Mouse (Mus musculus): ENCODE results near the gene Fibcd1. TPM values are rescaled to one million over a fixed set of nuclear protein-coding genes. Genes with fewer than 3 reads are reported as not detected.
A peak's percentile ranks its signal among the peaks of the same experiment; 100 is the strongest.

Fibcd1 gene
- polyA plus RNA-seq, 1 experiment, result 4.9 TPM

DNA sequence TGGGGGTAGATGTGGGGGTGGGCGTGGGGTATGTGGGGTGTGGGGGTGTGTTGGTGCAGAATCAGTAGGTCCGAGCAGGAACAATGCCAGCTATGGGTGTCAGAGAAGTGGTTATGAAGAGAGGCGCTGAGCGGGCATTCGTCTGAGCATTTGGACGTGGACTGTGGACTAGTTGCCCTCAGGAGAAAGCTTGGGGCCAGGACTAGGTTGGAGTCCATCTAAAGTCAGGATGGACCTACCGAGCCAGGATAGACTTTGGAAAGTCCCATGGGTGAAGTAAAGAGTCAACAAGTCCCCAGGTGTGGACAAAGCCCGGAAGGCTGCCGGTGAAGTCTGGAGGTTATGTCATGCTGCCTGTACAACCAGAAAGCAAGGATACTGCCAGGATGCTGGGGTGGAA lies 19.1 kb upstream of the Fibcd1 start:
- TF ChIP-seq POLR2A (IDR thresholded peaks at IDR 0.05; ENCODE audit: extremely low read depth, insufficient read depth, low read length) (no peak), CTCF (IDR thresholded peaks at IDR 0.05; ENCODE audit: extremely low read depth, insufficient read depth, low read length) (no peak)
- Histone ChIP-seq H3K4me3 (ENCODE audit: insufficient read depth, low read length) (no peak overlapping the region), H3K27ac (ENCODE audit: insufficient read depth, low read length) (no peak overlapping the region), H3K4me1 (ENCODE audit: control insufficient read depth, insufficient read depth, low read length) (0 out of 2 replicates have a peak, but pooled peaks cover 1% of the 10 kb centered on the region)

DNA sequence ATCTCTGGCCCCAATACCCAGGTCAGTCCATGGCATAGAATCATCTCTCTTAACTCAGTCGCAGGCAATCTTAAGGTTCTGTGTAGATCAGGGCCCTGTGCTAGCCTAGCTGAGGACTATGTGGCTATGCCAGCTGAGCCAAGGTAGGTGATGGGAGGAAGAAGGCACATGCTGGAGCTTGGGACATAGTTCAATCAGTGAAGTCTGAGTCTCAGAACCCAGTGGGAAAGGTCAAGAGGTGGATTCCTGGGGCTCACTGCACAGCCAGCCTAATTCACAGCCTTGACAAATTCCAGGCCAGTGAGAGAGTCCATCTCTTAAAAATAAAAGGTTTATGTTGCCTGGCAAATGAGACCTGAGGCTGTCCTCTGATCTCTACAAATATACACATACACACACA lies 18.0 kb upstream of the Fibcd1 start:
- H3K4me1 ChIP-seq (ENCODE audit: control insufficient read depth, insufficient read depth, low read length), result 0 out of 2 replicates have a peak, but pooled peaks cover 1% of the 10 kb centered on the region
- no peak overlapping the region for H3K27ac ChIP-seq (ENCODE audit: insufficient read depth, low read length)
- H3K4me3 ChIP-seq (ENCODE audit: insufficient read depth, low read length), result no peak overlapping the region
- TF ChIP-seq POLR2A (IDR thresholded peaks at IDR 0.05; ENCODE audit: extremely low read depth, insufficient read depth, low read length) (no peak), CTCF (IDR thresholded peaks at IDR 0.05; ENCODE audit: extremely low read depth, insufficient read depth, low read length) (no peak)

DNA sequence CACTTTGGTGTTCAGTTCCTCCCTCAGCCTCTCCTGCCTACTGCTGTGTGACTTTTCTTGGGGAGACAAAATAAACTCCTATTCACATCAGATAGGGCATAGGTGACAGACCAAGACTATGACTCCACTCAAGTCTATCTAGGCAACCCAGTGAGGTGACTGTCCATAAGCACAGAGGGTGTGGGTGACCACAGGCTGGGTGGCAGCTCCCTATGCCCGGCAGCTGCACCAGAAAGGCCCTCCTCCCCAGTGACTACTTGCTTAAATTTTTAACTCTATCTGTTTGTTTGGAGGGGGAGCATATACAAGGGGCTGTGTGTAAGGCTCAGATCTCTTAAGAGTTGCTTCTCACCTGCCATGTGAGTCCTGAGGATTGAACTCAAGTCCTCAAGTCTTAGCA lies 17.1 kb upstream of the Fibcd1 start:
- Histone ChIP-seq H3K4me1 (ENCODE audit: control insufficient read depth, insufficient read depth, low read length) (0 out of 2 replicates have a peak, but pooled peaks cover 1% of the 10 kb centered on the region), H3K27ac (ENCODE audit: insufficient read depth, low read length) (no peak overlapping the region), H3K4me3 (ENCODE audit: insufficient read depth, low read length) (no peak overlapping the region)
- no peak for TF ChIP-seq POLR2A (IDR thresholded peaks at IDR 0.05; ENCODE audit: extremely low read depth, insufficient read depth, low read length)
- TF ChIP-seq CTCF (IDR thresholded peaks at IDR 0.05; ENCODE audit: extremely low read depth, insufficient read depth, low read length), result no peak

DNA sequence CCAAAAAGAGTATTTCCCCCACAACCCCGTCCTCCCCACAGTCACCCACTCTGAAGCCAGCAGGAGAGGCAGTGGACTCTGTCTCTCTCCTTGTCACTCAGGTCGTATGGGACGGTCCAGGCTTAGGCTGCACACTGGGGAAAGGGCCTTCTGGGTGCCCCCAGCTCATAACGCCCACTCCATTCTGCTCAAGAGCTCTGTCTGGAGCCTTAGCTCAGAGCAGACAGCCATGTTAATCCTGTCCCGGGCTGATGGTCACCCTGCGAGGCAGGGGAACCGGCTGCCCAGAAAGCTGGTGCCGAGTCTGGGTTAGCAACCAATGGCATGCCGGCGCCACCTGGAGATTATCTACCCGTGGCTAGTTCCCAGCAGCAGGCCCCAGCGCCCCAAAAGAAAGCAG lies 12.7 kb upstream of the Fibcd1 start:
- no peak overlapping the region for H3K4me3 ChIP-seq (ENCODE audit: insufficient read depth, low read length)
- 0 out of 2 replicates have a peak, but pooled peaks cover 1% of the 10 kb centered on the region for H3K4me1 ChIP-seq (ENCODE audit: control insufficient read depth, insufficient read depth, low read length)
- TF ChIP-seq POLR2A (IDR thresholded peaks at IDR 0.05; ENCODE audit: extremely low read depth, insufficient read depth, low read length) (no peak), CTCF (IDR thresholded peaks at IDR 0.05; ENCODE audit: extremely low read depth, insufficient read depth, low read length) (no peak)
- H3K27ac ChIP-seq (ENCODE audit: insufficient read depth, low read length), result no peak overlapping the region

DNA sequence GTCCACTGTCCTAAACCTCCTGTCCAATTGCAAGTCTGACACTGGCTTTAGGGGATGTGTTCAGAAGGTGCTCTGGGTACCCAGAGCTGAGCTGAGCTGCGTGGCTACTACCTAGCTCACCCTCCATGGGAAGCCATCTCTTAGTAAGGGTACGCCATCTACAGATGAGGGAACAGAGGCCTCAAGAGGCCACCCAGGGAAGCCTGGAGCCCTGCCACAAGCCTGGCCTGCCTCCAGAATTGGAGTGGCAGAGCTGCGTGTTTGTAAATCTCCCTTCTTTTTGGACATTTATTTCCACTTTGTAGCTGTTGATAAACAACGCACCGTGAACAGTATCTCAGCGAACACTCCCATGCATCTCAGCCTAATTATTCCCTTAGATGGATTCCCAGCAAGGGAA lies 11.4 kb upstream of the Fibcd1 start:
- no peak for TF ChIP-seq POLR2A (IDR thresholded peaks at IDR 0.05; ENCODE audit: extremely low read depth, insufficient read depth, low read length)
- TF ChIP-seq CTCF (IDR thresholded peaks at IDR 0.05; ENCODE audit: extremely low read depth, insufficient read depth, low read length), result no peak
- Histone ChIP-seq H3K27ac (ENCODE audit: insufficient read depth, low read length) (no peak overlapping the region), H3K4me1 (ENCODE audit: control insufficient read depth, insufficient read depth, low read length) (0 out of 2 replicates have a peak, but pooled peaks cover under 1% of the 10 kb centered on the region), H3K4me3 (ENCODE audit: insufficient read depth, low read length) (no peak overlapping the region)

DNA sequence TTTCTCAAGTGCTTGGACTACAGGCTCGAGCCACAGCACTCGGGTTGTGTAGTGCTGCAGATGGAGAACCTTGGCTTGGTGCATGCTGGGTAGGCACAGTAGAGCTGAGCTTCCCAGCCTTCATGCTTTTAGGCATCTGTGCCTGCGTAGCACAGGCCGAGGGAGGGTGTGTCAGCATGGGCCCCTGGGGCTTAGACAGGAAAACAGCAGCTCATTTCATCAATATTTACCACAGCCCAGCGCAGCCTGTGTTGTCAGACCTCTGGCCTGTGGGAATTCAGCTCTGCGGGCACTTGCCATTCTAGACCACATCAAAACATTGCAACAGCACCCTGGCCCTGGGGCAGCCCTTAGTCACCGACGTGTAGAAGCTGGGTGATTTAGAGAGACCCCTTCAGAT lies 10.2 kb upstream of the Fibcd1 start:
- TF ChIP-seq CTCF (IDR thresholded peaks at IDR 0.05; ENCODE audit: extremely low read depth, insufficient read depth, low read length), result no peak
- TF ChIP-seq POLR2A (IDR thresholded peaks at IDR 0.05; ENCODE audit: extremely low read depth, insufficient read depth, low read length), result no peak
- Histone ChIP-seq H3K4me3 (ENCODE audit: insufficient read depth, low read length) (no peak overlapping the region), H3K27ac (ENCODE audit: insufficient read depth, low read length) (no peak overlapping the region), H3K4me1 (ENCODE audit: control insufficient read depth, insufficient read depth, low read length) (no peaks in the 10 kb centered on the region)

DNA sequence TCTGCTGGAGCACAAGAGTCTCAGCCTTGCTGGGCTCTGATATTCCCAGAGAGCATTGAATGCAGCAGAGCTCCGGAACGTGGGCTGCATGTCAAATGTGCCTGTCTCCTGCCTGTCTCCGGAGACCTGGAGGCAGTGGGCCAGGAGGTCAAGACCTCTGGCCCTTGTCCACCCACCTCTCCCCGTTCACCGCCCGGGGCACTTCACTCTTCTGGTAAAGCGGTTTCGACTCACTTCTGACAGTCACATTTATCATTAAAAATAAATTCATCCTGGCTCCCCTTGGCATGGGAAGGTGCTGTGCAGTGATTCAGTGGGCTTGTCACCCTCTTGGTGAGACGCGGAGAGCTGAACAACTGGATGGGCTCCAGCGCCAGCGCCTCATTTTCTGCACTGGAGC lies 4.3 kb upstream of the Fibcd1 start:
- H3K4me3 ChIP-seq (ENCODE audit: insufficient read depth, low read length), result no peak overlapping the region
- TF ChIP-seq CTCF (IDR thresholded peaks at IDR 0.05; ENCODE audit: extremely low read depth, insufficient read depth, low read length) (no peak), POLR2A (IDR thresholded peaks at IDR 0.05; ENCODE audit: extremely low read depth, insufficient read depth, low read length) (no peak)
- no peaks in the 10 kb centered on the region for H3K4me1 ChIP-seq (ENCODE audit: control insufficient read depth, insufficient read depth, low read length)
- no peak overlapping the region for H3K27ac ChIP-seq (ENCODE audit: insufficient read depth, low read length)

DNA sequence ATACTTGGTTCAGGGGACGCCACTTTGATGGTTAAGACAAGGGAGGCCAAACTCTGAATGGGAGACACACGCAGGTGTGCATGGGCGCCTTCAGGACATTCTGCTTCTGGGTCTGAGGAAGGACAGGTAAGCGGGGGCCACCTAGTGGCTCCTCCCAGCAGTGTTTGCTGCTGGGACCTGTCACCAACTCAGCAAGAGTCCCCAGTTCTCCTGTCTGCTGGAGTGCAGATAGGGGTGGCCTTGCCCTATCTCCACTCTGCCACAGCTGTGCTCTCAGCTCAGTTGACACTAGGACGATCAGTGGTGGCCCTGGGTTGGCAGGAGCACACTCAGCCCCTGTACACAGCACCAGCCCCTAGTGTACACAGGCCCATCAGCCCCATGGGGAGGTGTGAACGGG lies 2.1 kb upstream of the Fibcd1 start:
- H3K4me3 ChIP-seq (ENCODE audit: insufficient read depth, low read length), result no peak overlapping the region
- no peak overlapping the region for H3K27ac ChIP-seq (ENCODE audit: insufficient read depth, low read length)
- no peaks in the 10 kb centered on the region for H3K4me1 ChIP-seq (ENCODE audit: control insufficient read depth, insufficient read depth, low read length)
- TF ChIP-seq CTCF (IDR thresholded peaks at IDR 0.05; ENCODE audit: extremely low read depth, insufficient read depth, low read length) (peak; percentile 42), POLR2A (IDR thresholded peaks at IDR 0.05; ENCODE audit: extremely low read depth, insufficient read depth, low read length) (no peak)

DNA sequence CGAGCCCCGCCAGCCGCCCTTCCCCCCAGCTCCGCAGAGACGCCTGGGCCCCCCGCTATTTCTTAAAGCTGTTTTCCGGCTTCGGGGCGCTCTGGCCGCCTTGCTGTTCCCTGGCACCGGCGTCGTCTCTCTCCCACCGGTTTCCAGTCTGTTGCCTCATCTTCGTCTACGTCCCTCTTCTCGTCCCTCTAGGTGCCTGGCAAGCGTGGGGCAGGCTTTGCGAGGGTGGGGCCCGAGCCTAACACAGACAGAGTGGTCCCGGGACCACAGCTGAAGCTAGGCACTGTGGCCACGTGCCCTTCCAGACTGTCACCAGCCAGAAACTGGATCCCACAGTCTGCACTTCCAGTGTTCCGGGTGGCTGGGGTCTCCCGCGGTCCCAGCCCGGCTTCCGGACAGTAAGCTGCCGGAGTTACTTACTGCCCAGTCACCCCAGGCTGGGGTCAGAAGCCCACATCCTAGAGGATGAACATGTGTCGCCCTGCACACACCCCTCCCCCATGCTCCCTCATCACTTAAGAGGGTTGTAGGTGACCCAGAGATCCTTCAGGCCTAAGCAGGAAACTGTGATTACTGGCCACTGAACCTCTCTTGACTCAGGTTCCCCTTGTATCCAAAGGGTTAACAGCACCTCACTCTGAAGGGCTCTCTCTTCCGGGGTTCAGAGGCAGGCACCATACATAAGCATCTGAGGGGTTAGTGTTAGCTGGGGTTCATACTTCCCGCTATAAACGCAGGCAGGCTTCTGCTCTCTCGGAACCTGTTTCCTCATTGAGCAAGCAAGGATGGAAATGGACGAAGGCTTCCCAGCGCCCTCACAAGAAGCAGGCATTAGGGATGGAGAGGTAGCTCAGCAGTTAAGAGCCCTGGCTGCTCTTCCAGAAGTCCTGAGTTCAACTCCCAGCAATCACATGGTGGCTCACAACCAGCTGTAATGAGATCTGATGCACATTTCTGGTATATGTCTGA lies 1.2 kb upstream of the Fibcd1 start:
- TF ChIP-seq CTCF (IDR thresholded peaks at IDR 0.05; ENCODE audit: extremely low read depth, insufficient read depth, low read length) (no peak), POLR2A (IDR thresholded peaks at IDR 0.05; ENCODE audit: extremely low read depth, insufficient read depth, low read length) (no peak)
- Histone ChIP-seq H3K4me3 (ENCODE audit: insufficient read depth, low read length) (no peak overlapping the region; the same call in 1 of the 2 replicates), H3K4me1 (ENCODE audit: control insufficient read depth, insufficient read depth, low read length) (no peaks in the 10 kb centered on the region), H3K27ac (ENCODE audit: insufficient read depth, low read length) (no peak overlapping the region)

DNA sequence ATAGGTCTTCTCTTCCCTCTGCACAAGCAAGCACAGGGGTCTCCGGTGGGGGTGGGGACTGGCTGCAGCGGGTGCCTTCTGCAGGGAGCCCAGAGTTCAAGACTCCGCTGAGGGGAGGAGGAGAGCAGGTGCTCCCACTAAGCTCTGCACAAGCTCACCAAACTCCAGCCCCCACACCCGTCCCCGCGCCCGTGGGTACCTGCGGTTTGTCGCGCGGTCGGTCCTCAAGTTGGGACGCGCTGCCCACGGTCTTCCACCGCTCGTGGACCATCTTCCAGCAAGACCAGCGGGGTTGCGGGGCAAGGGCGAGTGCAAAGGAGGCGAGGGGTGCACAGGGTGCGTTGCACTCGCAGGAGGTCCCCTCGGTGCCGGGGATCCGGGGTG lies 301 bp downstream of the Fibcd1 start:
- TF ChIP-seq POLR2A (IDR thresholded peaks at IDR 0.05; ENCODE audit: extremely low read depth, insufficient read depth, low read length), result no peak
- no peak for TF ChIP-seq CTCF (IDR thresholded peaks at IDR 0.05; ENCODE audit: extremely low read depth, insufficient read depth, low read length)
- H3K4me1 ChIP-seq (ENCODE audit: control insufficient read depth, insufficient read depth, low read length), result no peaks in the 10 kb centered on the region
- H3K4me3 ChIP-seq (ENCODE audit: insufficient read depth, low read length), result peak overlapping the region; percentile 28; the same call in 1 of the 2 replicates
- no peak overlapping the region for H3K27ac ChIP-seq (ENCODE audit: insufficient read depth, low read length)
